Mouse (Mus musculus) CH12.LX (cell line): Measurements from ENCODE around the gene Spen. TPM values are rescaled to one million over a fixed set of nuclear protein-coding genes. Genes with fewer than 3 reads are reported as not detected.

Experiments
- DNase-seq: peaks from one replicate; pipeline ENCODE4 v3.0.0-alpha.2; 2013; ENCODE audit errors: extremely low read depth
- H3K27ac ChIP-seq: 2 replicates; pipeline ENCODE4 v1.5.1; 2012; ENCODE audit warnings: low read depth, mild to moderate bottlenecking, control low read depth, moderate library complexity; ENCODE audit not compliant: insufficient read depth
- H3K27me3 ChIP-seq: replicated peaks from 2 replicates; pipeline ENCODE3; 2012; ENCODE audit warnings: inconsistent platforms
- H3K36me3 ChIP-seq, 2 experiments: replicated peaks in 1 of 2; 2 replicates each; pipeline versions ENCODE3 to v1.6.1; 2012; ENCODE audit warnings: inconsistent platforms in 1 of 2, low read length in 1 of 2, mild to moderate bottlenecking in 1 of 2, mixed read lengths in 1 of 2, moderate library complexity in 1 of 2; ENCODE audit not compliant: control insufficient read depth in 1 of 2, insufficient read depth in 1 of 2
- H3K4me1 ChIP-seq, 2 experiments: 2 replicates each; pipeline ENCODE4 v1.6.1; 2012; ENCODE audit warnings: inconsistent platforms in 1 of 2, moderate library complexity in 1 of 2; ENCODE audit not compliant: insufficient read depth in 2 of 2, control insufficient read depth in 1 of 2
- H3K4me2 ChIP-seq: 2 replicates; pipeline ENCODE4 v1.6.1; 2012; ENCODE audit warnings: low read depth, mild to moderate bottlenecking, control low read depth; ENCODE audit not compliant: poor library complexity, insufficient read depth, severe bottlenecking
- H3K4me3 ChIP-seq, 3 experiments: fragments of 150-350 bp in 1 of 3; sonication (generic) in 1 of 3; replicated peaks in 1 of 3; 2 replicates each; pipeline versions ENCODE3 to v1.5.1; 2011 to 2012; ENCODE audit warnings: low read depth in 2 of 3, low read length in 2 of 3, mild to moderate bottlenecking in 2 of 3, moderate library complexity in 2 of 3, control low read depth in 1 of 3, improper control_type of control experiment in 1 of 3, inconsistent platforms in 1 of 3, mixed read lengths in 1 of 3; ENCODE audit not compliant: poor library complexity in 1 of 3
- H3K79me2 ChIP-seq: replicated peaks from 2 replicates; pipeline ENCODE4 v1.6.1; 2012; ENCODE audit warnings: mild to moderate bottlenecking, moderate library complexity; ENCODE audit not compliant: control insufficient read depth, poor library complexity, insufficient read depth, severe bottlenecking; ENCODE audit errors: extremely low read depth
- H3K9ac ChIP-seq: 2 replicates; pipeline ENCODE4 v1.6.1; 2012; ENCODE audit warnings: low read depth, mild to moderate bottlenecking, control low read depth, moderate library complexity; ENCODE audit not compliant: insufficient read depth
- H3K9me3 ChIP-seq: replicated peaks from 2 replicates; pipeline ENCODE3; 2012; ENCODE audit warnings: low read length, inconsistent platforms, mixed read lengths
- BHLHE40 ChIP-seq: IDR thresholded peaks from 2 replicates; pipeline ENCODE4 v1.6.1; 2011; ENCODE audit warnings: mild to moderate bottlenecking, low read depth, low read length, improper control_type of control experiment
- CHD1 ChIP-seq: IDR thresholded peaks from 2 replicates; pipeline ENCODE4 v1.6.1; 2012; ENCODE audit warnings: low read depth, low read length, improper control_type of control experiment, inconsistent platforms
- ELF1 ChIP-seq: IDR thresholded peaks from 2 replicates; pipeline ENCODE4 v1.6.1; 2014; ENCODE audit warnings: low read depth, mild to moderate bottlenecking, inconsistent platforms, low read length, improper control_type of control experiment
- EP300 ChIP-seq: IDR thresholded peaks from 2 replicates; pipeline ENCODE4 v1.6.1; 2011; ENCODE audit warnings: low read length, improper control_type of control experiment
- ETS1 ChIP-seq: conservative IDR thresholded peaks from 2 replicates; pipeline ENCODE4 v1.6.1; 2012; ENCODE audit warnings: low read depth, mild to moderate bottlenecking, inconsistent platforms, low read length, improper control_type of control experiment, moderate library complexity
- IRF4 ChIP-seq: IDR thresholded peaks from 2 replicates; pipeline ENCODE4 v1.6.1; 2014; ENCODE audit warnings: low read depth, mild to moderate bottlenecking, inconsistent platforms, low read length, improper control_type of control experiment
- JUN ChIP-seq: IDR thresholded peaks from 2 replicates; pipeline ENCODE4 v1.6.1; 2011; ENCODE audit warnings: low read depth, mild to moderate bottlenecking, low read length, improper control_type of control experiment, moderate library complexity; ENCODE audit not compliant: insufficient read depth
- JUND ChIP-seq: conservative IDR thresholded peaks from 2 replicates; pipeline ENCODE4 v1.6.1; 2011; ENCODE audit warnings: low read depth, low read length, improper control_type of control experiment
- KAT2A ChIP-seq: IDR thresholded peaks from 2 replicates; pipeline ENCODE4 v1.6.1; 2012; ENCODE audit warnings: low read length, improper control_type of control experiment, inconsistent platforms; ENCODE audit not compliant: insufficient replicate concordance
- MAFK ChIP-seq: IDR thresholded peaks from 2 replicates; pipeline ENCODE4 v1.6.1; 2011; ENCODE audit warnings: low read length, improper control_type of control experiment; ENCODE audit not compliant: insufficient replicate concordance
- MAX ChIP-seq: IDR thresholded peaks from 2 replicates; pipeline ENCODE4 v1.6.1; 2011; ENCODE audit warnings: low read length, improper control_type of control experiment
- MAZ ChIP-seq: IDR thresholded peaks from 2 replicates; pipeline ENCODE4 v1.6.1; 2012; ENCODE audit warnings: low read depth, mild to moderate bottlenecking, inconsistent platforms, low read length, improper control_type of control experiment, moderate library complexity
- MEF2A ChIP-seq: IDR thresholded peaks from 2 replicates; pipeline ENCODE4 v1.6.1; 2014; ENCODE audit warnings: low read depth, mild to moderate bottlenecking, inconsistent platforms, low read length, improper control_type of control experiment, borderline replicate concordance
- MXI1 ChIP-seq: IDR thresholded peaks from 2 replicates; pipeline ENCODE4 v1.6.1; 2011; ENCODE audit warnings: mild to moderate bottlenecking, low read depth, low read length, improper control_type of control experiment
- MYC ChIP-seq: IDR thresholded peaks from 2 replicates; pipeline ENCODE4 v1.6.1; 2011; ENCODE audit warnings: low read depth, mild to moderate bottlenecking, improper control_type of control experiment, low read length
- NRF1 ChIP-seq: IDR thresholded peaks from 2 replicates; pipeline ENCODE4 v1.6.1; 2014; ENCODE audit warnings: low read depth, mild to moderate bottlenecking, inconsistent platforms, low read length, improper control_type of control experiment, moderate library complexity
- PAX5 ChIP-seq: IDR thresholded peaks from 2 replicates; pipeline ENCODE4 v1.6.1; 2012; ENCODE audit warnings: low read length, inconsistent platforms, mixed read lengths
- POLR2AphosphoS2 ChIP-seq: IDR thresholded peaks from 2 replicates; pipeline ENCODE4 v1.6.1; 2011; ENCODE audit warnings: low read depth, low read length, improper control_type of control experiment
- RAD21 ChIP-seq: IDR thresholded peaks from 2 replicates; pipeline ENCODE4 v1.6.1; 2011; ENCODE audit warnings: low read depth, mild to moderate bottlenecking, low read length, improper control_type of control experiment, moderate library complexity
- SIN3A ChIP-seq: IDR thresholded peaks from 2 replicates; pipeline ENCODE4 v1.6.1; 2012; ENCODE audit warnings: low read length, improper control_type of control experiment, inconsistent platforms
- SMC3 ChIP-seq: IDR thresholded peaks from 2 replicates; pipeline ENCODE4 v1.6.1; 2011; ENCODE audit warnings: low read depth, low read length, improper control_type of control experiment
- TBP ChIP-seq: conservative IDR thresholded peaks from 2 replicates; pipeline ENCODE4 v1.6.1; 2011; ENCODE audit warnings: low read depth, low read length, improper control_type of control experiment
- TCF12 ChIP-seq: IDR thresholded peaks from 2 replicates; pipeline ENCODE4 v1.6.1; 2014; ENCODE audit warnings: low read depth, mild to moderate bottlenecking, inconsistent platforms, low read length, improper control_type of control experiment
- UBTF ChIP-seq: IDR thresholded peaks from 2 replicates; pipeline ENCODE4 v1.6.1; 2012; ENCODE audit warnings: low read depth, mild to moderate bottlenecking, inconsistent platforms, low read length, improper control_type of control experiment, moderate library complexity
- USF1 ChIP-seq: IDR thresholded peaks from 2 replicates; pipeline ENCODE4 v1.6.1; 2014; ENCODE audit warnings: low read depth, mild to moderate bottlenecking, inconsistent platforms, low read length, improper control_type of control experiment
- ZC3H11A ChIP-seq: IDR thresholded peaks from 2 replicates; pipeline ENCODE4 v1.6.1; 2012; ENCODE audit warnings: low read depth, mild to moderate bottlenecking, inconsistent platforms, low read length, improper control_type of control experiment
- ZNF384 ChIP-seq: IDR thresholded peaks from 2 replicates; pipeline ENCODE4 v1.6.1; 2012; ENCODE audit warnings: low read depth, low read length, improper control_type of control experiment, inconsistent platforms
- dilution Hi-C: fragments of 300-500 bp; cut with MboI; formaldehyde crosslinking; loops from 2 replicates; pipeline ENCODE4 v1.14.3; 2020; ENCODE audit warnings: low sequenced_read_pairs; ENCODE audit not compliant: extremely low pct_unique_long_range_greater_than_20kb, extremely low pct_ligation_motif_present
- in situ Hi-C: fragments of 300-500 bp; cut with MboI; formaldehyde crosslinking; loops from 3 replicates; pipeline ENCODE4 v1.14.3; 2019; ENCODE audit warnings: low sequenced_read_pairs, low pct_ligation_motif_present, low pct_unique_long_range_greater_than_20kb, mixed read lengths
- polyA plus RNA-seq: library from polyadenylated mRNA; unstranded; fragments of >175 nt; gene quantifications from 2 replicates; pipeline ENCODE4 v1.2.1, GENCODE M21; 2012; ENCODE audit warnings: low read depth; ENCODE audit not compliant: insufficient read length
- total RNA-seq, 2 experiments: library from RNA; depleted of rRNA; stranded (reverse); fragments of 300-350 nt in 1 of 2; fragments of >200 nt in 1 of 2; gene quantifications; 2 replicates each; pipeline ENCODE4 v1.2.3; 2012 to 2014

Spen gene
- total and polyA plus RNA-seq, 3 experiments = 4.0 to 21.6 (median 10.2) TPM

DNA sequence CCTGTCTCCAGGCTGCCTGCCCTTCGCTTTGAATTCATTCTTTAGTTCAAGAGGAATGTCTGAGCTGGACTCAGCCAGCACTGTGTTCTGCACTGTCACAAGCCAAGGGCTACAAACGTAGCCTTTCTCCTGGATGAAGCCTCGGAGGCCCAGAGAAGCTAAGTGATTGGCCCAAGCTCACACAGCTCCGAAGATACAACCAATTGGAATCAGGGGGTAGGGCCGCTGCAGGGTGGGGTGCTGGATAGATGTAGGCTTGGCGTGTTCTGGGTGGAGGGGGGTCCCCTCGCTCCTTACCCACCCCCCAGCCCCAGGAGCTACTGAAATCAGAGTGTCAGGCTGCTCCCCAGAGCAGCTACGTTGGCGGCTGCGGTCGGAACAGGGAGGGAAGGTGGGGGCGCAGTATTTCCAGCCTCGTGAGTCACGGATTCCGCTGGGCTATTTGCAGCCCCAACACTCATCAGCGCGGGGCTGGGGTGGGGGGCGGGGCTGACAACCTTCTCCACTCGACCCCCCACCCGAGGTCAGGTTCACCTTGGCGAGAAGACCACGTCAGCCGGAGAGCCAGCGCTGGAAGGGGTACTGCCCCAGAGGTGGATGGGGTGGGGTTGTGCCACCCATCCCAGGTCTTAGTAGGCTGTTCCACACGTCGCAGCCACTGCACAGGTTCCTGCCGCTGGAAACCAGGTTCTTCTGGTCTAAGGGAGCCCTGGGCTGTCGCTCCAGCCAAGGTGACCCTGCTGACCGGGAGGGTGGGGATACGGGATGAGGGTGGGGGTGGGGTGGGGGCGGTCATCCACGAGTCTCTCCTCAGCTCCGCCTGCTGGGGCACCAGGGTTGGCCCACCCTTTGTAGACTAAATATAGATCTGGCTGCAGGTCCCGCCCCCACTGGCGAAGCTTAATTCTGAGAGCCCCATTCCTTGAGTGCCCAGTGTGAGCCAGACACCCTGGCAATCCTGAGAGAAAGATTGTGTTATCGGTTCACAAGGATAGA is 112.6 kb downstream of the Spen start (continued):
- TF ChIP-seq ZC3H11A (no peak), USF1 (no peak), EP300 (peak; percentile 90), PAX5 (no peak), JUND (no peak), MAX (no peak), CHD1 (no peak), NRF1 (no peak), POLR2AphosphoS2 (0 out of 2 replicates have a peak, but pooled peaks have one; percentile 62), SMC3 (no peak), MEF2A (peak; percentile 99), TBP (peak; percentile 66), MXI1 (peak; percentile 52; the same call in 1 of the 2 replicates), KAT2A (no peak), IRF4 (peak; percentile 88)

DNA sequence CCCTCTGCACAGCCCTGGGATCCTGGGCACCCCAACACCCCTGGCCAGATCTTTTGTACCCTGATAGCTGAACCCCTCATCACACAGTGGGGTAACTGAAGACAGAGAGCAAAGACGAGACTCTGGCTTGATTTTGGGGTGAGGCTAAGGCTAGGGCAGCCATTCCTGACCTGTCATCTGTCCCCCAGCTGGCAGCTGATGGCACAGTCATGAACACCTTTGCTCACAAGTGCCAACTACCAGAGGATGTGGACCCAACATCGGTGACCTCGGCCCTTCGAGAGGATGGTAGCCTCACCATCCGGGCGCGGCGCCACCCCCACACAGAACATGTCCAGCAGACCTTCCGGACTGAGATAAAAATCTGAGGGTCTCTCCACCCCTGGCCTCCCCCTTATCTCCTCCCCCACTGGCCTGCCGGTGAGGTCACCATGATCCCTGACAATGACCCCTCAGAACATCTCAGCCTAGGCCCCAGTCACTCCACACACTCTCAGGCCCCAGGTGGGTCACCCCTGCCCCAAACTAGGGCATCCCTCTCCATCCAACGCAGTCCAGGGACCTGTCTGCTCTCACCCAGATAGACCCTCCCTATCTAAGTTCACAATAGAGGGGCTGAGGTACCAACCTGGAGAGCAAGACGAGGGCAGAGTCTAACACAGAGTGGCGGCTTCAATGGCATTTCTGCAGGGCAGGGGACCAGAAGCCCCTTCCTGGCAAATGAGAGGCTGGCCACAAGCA is 114.5 kb downstream of the Spen start:
- Histone ChIP-seq H3K4me3 (no peak overlapping the region), H3K9ac (no peak overlapping the region), H3K4me1 (peaks cover 12 to 59% of the 10 kb centered on the region in 2 experiments), H3K36me3 (no peaks in the 10 kb centered on the region)
- dilution Hi-C loops = no loop called here
- in situ Hi-C loops = loop anchor here (25.0 kb wide), 2 partner anchors 538 to 663 kb away; partner anchors contain the start of gene Tmem51
- no peak for TF ChIP-seq TCF12
- TF ChIP-seq RAD21 = no peak
- TF ChIP-seq KAT2A = no peak
- no peak for TF ChIP-seq ETS1
- TF ChIP-seq MYC = no peak
- no peak for TF ChIP-seq JUN
- no peak for TF ChIP-seq TBP
- TF ChIP-seq MAZ = no peak
- TF ChIP-seq MAFK = no peak
- TF ChIP-seq NRF1 = no peak
- TF ChIP-seq MXI1 = no peak
- no peak for TF ChIP-seq SMC3
- no peak for TF ChIP-seq UBTF
- no peak for TF ChIP-seq ZNF384
- TF ChIP-seq EP300 = no peak
- TF ChIP-seq IRF4 = no peak
- TF ChIP-seq BHLHE40 = no peak
- no peak for TF ChIP-seq PAX5
- TF ChIP-seq SIN3A = no peak
- TF ChIP-seq ELF1 = no peak
- TF ChIP-seq, all 38 proteins: peak for 0
- no peak overlapping the region for H3K4me2 ChIP-seq
- no peak for DNase-seq
- peaks cover 1% of the 10 kb centered on the region for H3K27me3 ChIP-seq
- no peaks in the 10 kb centered on the region for H3K79me2 ChIP-seq
- no peak overlapping the region for H3K27ac ChIP-seq
- H3K9me3 ChIP-seq = no peaks in the 10 kb centered on the region
